Mouse (Mus musculus) lung, postnatal 0 days (tissue): ENCODE results near the gene Phxr2. TPM values are rescaled to one million over a fixed set of nuclear protein-coding genes. Genes with fewer than 3 reads are reported as not detected.
"Not testable (repeated sequence)": the region's sequence is repeated elsewhere in the genome, so short reads cannot be mapped to it uniquely, and the experiment has no call there.

Source experiments
- ATAC-seq: fragments of 200-750 bp; cut with Nextera tagmentation; 2 replicates; pipeline ENCODE4 v1.8.0; 2017; ENCODE audit warnings: moderate library complexity
- DNase-seq: peaks from one replicate; pipeline ENCODE4 v3.0.0-alpha.2; 2016; ENCODE audit warnings: low spot score
- H3K27ac ChIP-seq: fragments of 300-500 bp; sonication (generic); 2 replicates; pipeline ENCODE4 v1.5.1; 2014; ENCODE audit warnings: antibody characterized with exemption, mild to moderate bottlenecking, low read length, mixed read lengths
- H3K27me3 ChIP-seq: fragments of 300-500 bp; sonication (generic); replicated peaks from 2 replicates; pipeline ENCODE4 v1.6.1; 2014; ENCODE audit warnings: low read length, mixed read lengths; ENCODE audit not compliant: insufficient read depth
- H3K36me3 ChIP-seq: fragments of 300-500 bp; sonication (generic); 2 replicates; pipeline ENCODE4 v1.6.1; 2014; ENCODE audit warnings: low read length, mixed read lengths; ENCODE audit not compliant: insufficient read depth
- H3K4me1 ChIP-seq: fragments of 300-500 bp; sonication (generic); 2 replicates; pipeline ENCODE4 v1.6.1; 2014; ENCODE audit warnings: antibody characterized with exemption, low read depth, low read length, mixed read lengths; ENCODE audit not compliant: insufficient read depth
- H3K4me2 ChIP-seq: fragments of 300-500 bp; sonication (generic); replicated peaks from 2 replicates; pipeline ENCODE4 v1.6.1; 2014; ENCODE audit warnings: low read depth, mild to moderate bottlenecking, low read length, moderate library complexity, mixed read lengths
- H3K4me3 ChIP-seq: fragments of 300-500 bp; sonication (generic); 2 replicates; pipeline ENCODE4 v1.5.1; 2014; ENCODE audit warnings: low read depth, low read length
- H3K9ac ChIP-seq: fragments of 300-500 bp; sonication (generic); replicated peaks from 2 replicates; pipeline ENCODE4 v1.6.1; 2014; ENCODE audit warnings: low read depth, mild to moderate bottlenecking
- H3K9me3 ChIP-seq: fragments of 300-500 bp; sonication (generic); 2 replicates; pipeline ENCODE4 v1.6.1; 2016; ENCODE audit warnings: low read length, mixed read lengths
- CTCF ChIP-seq: IDR thresholded peaks from 2 replicates; pipeline ENCODE4 v1.5.1; 2016; ENCODE audit warnings: antibody characterized with exemption, mild to moderate bottlenecking
- EP300 ChIP-seq: IDR thresholded peaks from 2 replicates; pipeline ENCODE4 v1.6.1; 2016; ENCODE audit warnings: antibody characterized with exemption, mild to moderate bottlenecking, control low read depth
- WGBS: fragments of 180-500 bp; shearing (Covaris S2); extraction: QIAGEN DNeasy Blood & Tissue Kit; methylation state at CpG from one replicate; pipeline ENCODE4 v1.1.7; 2014; 5-methylcytosine and 5-hydroxymethylcytosine counted together
- polyA plus RNA-seq: library from polyadenylated mRNA; unstranded; fragments of >200 nt; fragmentation: Nextera tagmentation; extraction: Ambion mirVana; gene quantifications from 2 replicates; pipeline ENCODE4 v1.2.1, GENCODE M21; 2015

The Phxr2 gene
- polyA plus RNA-seq, 1 experiment from 2014 or later, result not detected

DNA sequence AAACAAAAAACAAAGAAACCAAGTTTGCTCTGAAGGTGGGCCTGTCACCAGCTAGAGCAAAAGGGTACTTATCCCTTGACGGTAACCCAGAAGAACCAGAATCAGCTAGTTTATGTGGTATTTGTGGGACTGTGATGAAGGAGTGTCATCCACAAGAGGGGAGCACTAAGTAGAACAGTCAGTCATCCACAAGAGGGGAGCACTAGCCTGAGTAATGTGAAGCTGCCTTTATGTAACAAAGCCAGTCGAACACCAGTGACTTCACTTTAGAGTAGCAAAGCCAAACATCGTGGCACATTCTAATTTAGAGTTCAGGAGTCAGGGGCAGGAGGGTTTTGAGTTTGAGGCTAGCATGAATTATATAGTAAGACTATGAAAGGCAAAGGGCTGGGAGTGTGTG is 40.3 kb upstream of the Phxr2 start:
- ATAC-seq, result 0 out of 2 replicates have a peak, but pooled peaks have one; percentile 18
- 49% methylated on average over 3 of the region's 3 CpGs for WGBS
- Histone ChIP-seq H3K27me3 (no peaks in the 10 kb centered on the region), H3K9me3 (no peaks in the 10 kb centered on the region), H3K4me3 (no peak overlapping the region), H3K9ac (no peak overlapping the region), H3K27ac (no peak overlapping the region), H3K36me3 (no peaks in the 10 kb centered on the region), H3K4me2 (no peak overlapping the region), H3K4me1 (peaks cover 6% of the 10 kb centered on the region; the same call in 1 of the 2 replicates)
- peak; percentile 60 for DNase-seq
- no peak for TF ChIP-seq EP300
- peak; percentile 62 for TF ChIP-seq CTCF

GRCm38 (mm10) chr10:99165751-99166282 is 39.7 kb upstream of the Phxr2 start:
- no peaks in the 10 kb centered on the region for H3K36me3 ChIP-seq
- H3K27me3 ChIP-seq, result no peaks in the 10 kb centered on the region
- no peak overlapping the region for H3K4me2 ChIP-seq
- no peak for ATAC-seq
- WGBS, result 39% methylated on average over 7 of the region's 7 CpGs
- DNase-seq, result peak; percentile 53
- TF ChIP-seq EP300 (no peak), CTCF (peak; percentile 51)
- H3K4me3 ChIP-seq, result no peak overlapping the region
- H3K4me1 ChIP-seq, result peaks cover 6% of the 10 kb centered on the region; the same call in 1 of the 2 replicates
- H3K27ac ChIP-seq, result peak overlapping the region; percentile 40; the same call in 1 of the 2 replicates
- no peak overlapping the region for H3K9ac ChIP-seq
- H3K9me3 ChIP-seq, result no peaks in the 10 kb centered on the region

GRCm38 (mm10) chr10:99164871-99165477 is 38.8 kb upstream of the Phxr2 start:
- no peaks in the 10 kb centered on the region for H3K9me3 ChIP-seq
- no peak overlapping the region for H3K4me3 ChIP-seq
- no peak overlapping the region for H3K9ac ChIP-seq
- H3K4me1 ChIP-seq, result peaks cover 6% of the 10 kb centered on the region; the same call in 1 of the 2 replicates
- H3K27me3 ChIP-seq, result no peaks in the 10 kb centered on the region
- H3K4me2 ChIP-seq, result no peak overlapping the region; the same call in 1 of the 2 replicates
- ATAC-seq (peak; percentile 32), DNase-seq (peak; percentile 91)
- peak; percentile 75 for TF ChIP-seq CTCF
- no peak for TF ChIP-seq EP300
- 29% methylated on average over 12 of the region's 13 CpGs for WGBS
- no peak overlapping the region for H3K27ac ChIP-seq
- no peaks in the 10 kb centered on the region for H3K36me3 ChIP-seq

- no peaks in the 10 kb centered on the region for H3K9me3 ChIP-seq
- TF ChIP-seq CTCF (no peak), EP300 (no peak)
- H3K4me2 ChIP-seq, result no peak overlapping the region
- H3K4me1 ChIP-seq, result peaks cover 6% of the 10 kb centered on the region; the same call in 1 of the 2 replicates
- no peak for ATAC-seq
- no peak overlapping the region for H3K27ac ChIP-seq
- H3K4me3 ChIP-seq, result no peak overlapping the region
- H3K27me3 ChIP-seq, result no peaks in the 10 kb centered on the region
- DNase-seq, result no peak
- no peaks in the 10 kb centered on the region for H3K36me3 ChIP-seq
- WGBS, result 86% methylated on average over 5 of the region's 5 CpGs
- no peak overlapping the region for H3K9ac ChIP-seq
Measured at GRCm38 (mm10) chr10:99163002-99163401, 36.9 kb upstream of the Phxr2 start.

DNA sequence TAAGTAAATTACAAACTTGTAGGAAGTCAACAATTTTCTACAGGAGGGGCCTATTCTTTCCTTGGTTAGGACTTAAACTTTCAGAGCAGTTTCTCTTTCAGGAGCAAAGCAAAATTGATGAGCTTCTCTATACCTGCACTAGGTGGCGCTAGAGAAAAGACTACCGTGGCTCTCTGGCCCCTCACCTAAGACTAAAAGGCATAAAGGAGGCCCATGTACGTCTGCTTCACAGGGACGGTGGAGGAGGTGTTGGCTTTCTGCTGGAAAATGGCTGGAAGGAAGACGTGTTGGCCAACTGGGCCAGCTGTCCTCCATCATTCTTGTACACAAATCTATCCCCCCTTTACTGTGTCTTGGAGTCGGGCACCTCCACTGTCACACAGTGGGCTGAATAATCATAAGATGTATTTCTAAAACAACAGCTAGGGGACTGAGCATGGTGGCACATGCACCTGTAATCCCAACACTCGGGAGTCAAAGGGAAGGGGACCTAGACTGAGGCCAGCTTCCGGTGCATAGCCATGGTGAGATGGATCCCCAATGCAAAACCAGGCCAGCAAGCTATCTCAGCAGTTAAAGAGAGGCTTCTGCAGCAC is 36.0 kb upstream of the Phxr2 start:
- no peak overlapping the region for H3K27ac ChIP-seq
- H3K36me3 ChIP-seq, result no peaks in the 10 kb centered on the region
- H3K9ac ChIP-seq, result no peak overlapping the region
- DNase-seq (peak; percentile 77), ATAC-seq (no peak)
- H3K27me3 ChIP-seq, result no peaks in the 10 kb centered on the region
- H3K4me2 ChIP-seq, result no peak overlapping the region
- no peaks in the 10 kb centered on the region for H3K9me3 ChIP-seq
- TF ChIP-seq CTCF, result peak; percentile 82
- no peak for TF ChIP-seq EP300
- 38% methylated on average over 8 of the region's 8 CpGs for WGBS
- no peak overlapping the region for H3K4me3 ChIP-seq
- H3K4me1 ChIP-seq, result peaks cover 6% of the 10 kb centered on the region; the same call in 1 of the 2 replicates

- H3K36me3 ChIP-seq, result not testable (repeated sequence)
- 67% methylated on average over 10 of the region's 10 CpGs for WGBS
Measured at GRCm38 (mm10) chr10:99157697-99158096, 31.6 kb upstream of the Phxr2 start.

More at GRCm38 (mm10) chr10:99157697-99158096, 31.6 kb upstream of the Phxr2 start:
- H3K4me3 ChIP-seq, H3K27me3 ChIP-seq, H3K27ac ChIP-seq, H3K4me2 ChIP-seq, H3K4me1 ChIP-seq, H3K9ac ChIP-seq, H3K9me3 ChIP-seq: not testable (repeated sequence)
- ATAC-seq (peak; percentile 74), DNase-seq (peak; percentile 49)
